Mouse (Mus musculus) kidney, postnatal 14 days (tissue): ENCODE results near the gene Dffa.
"Not testable (repeated sequence)": the region's sequence is repeated elsewhere in the genome, so short reads cannot be mapped to it uniquely, and the experiment has no call there.

Experiments used
- DNase-seq: peaks from one replicate; pipeline ENCODE4 v3.0.0; 2022; ENCODE audit warnings: mixed read lengths

The Dffa gene

DNA sequence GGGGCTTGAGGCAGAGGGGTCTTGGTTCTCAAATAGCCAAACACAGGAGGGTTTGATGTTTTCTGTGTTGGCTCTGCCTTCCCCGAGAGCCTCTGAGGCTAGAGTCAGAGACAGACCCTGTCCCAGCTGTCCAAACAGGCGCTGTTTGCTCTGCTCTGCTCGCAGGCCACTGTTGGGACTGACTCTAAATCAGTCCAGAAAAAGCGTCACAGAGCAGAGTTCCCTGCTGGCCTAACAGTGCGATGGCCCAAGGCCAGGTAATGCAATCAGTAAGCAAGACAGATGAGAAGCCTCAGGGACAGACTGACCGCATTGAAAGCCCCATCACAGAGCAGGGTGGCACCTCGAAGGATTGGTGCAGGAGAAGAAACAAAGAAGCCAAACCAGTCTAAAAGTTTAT lies 45.7 kb downstream of the Dffa start:
- DNase-seq = peak; percentile 47

- DNase-seq = no peak
These were observed 46.3 kb downstream of the Dffa start for GRCm38 (mm10) chr4:149150256-149150655.

- no peak for DNase-seq
These were observed 46.8 kb downstream of the Dffa start for GRCm38 (mm10) chr4:149150721-149151120.

DNA sequence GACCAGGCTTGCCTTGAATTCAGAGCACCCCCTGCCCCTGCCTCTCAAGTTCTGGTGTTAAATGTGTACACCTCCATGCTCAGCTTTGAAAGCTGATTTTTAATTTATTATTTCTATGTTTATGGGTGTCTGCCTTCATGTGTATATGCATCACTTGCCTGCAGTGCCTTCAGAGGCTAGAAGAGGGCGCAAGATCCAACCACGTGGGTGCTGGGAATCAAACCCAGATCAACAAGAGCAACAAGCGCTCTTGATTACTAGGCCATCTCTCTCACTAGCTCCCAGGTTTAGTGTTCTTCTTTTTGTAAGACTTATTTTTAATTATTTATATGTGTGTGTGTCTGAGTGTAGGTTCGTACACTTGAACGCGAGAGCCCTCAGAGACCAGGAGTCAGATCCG lies 50.9 kb downstream of the Dffa start:
- no peak for DNase-seq

DNA sequence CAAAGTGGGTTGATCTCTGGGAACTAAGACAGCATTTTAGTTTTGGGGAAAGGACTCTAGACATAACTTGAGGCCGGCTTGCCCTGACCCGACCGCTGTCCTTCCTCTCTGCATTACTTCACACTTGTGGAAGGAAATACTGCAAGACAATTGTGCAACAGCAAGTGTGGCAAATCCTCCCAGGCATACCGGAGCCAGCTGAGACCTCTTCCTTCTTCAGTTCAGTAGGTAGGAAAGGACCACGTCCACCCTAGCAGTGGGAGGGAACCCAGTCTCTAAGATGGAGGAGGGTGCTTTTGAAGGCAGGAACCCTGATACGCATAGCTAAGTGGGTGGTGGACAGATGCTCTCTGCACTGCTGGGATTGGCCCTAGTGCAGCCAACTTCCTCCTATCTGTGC lies 51.8 kb downstream of the Dffa start:
- DNase-seq = no peak

- no peak for DNase-seq
These were observed 53.5 kb downstream of the Dffa start for GRCm38 (mm10) chr4:149157415-149157973.

DNA sequence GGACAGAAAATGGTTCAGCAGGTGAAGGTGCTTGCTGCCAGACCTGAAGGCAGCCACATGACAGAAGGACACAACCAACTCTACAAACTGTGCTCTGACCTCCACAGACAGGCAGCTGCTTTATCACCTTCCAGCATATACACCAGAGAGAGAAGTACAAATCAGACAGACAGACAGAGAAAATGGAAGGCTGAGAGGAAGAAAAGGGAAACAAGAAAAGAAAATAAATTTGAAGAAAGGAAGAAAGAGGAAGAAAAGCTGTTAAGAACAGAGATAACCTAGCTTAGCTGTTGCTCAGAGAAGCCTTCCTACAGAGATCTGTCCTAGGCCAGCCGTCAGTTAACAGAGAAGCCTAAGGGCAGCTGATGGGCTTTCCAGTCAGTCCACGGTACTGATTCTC lies 55.3 kb downstream of the Dffa start:
- no peak for DNase-seq

- DNase-seq = no peak
These were observed 55.9 kb downstream of the Dffa start for GRCm38 (mm10) chr4:149159891-149160290.

- no peak for DNase-seq
These were observed 57.2 kb downstream of the Dffa start for GRCm38 (mm10) chr4:149161166-149161565.

DNA sequence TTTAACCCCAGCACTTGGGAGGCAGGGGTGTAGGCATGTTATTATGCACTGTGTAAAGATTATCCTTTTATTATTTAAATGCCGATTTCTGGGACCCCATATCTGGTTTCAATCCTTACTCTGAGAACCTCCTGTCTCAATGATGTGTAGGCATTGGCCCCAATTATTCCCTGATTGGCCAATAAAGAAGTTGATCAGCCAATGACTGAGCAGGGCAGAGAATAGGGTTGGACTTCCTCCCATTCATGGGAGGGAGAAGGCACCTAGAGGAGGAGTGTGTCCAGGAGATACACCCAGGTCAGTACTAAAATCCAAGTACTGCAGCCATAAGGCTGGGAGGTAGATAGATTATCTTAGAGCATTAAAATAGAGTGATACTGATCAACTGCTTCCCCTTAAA lies 59.2 kb downstream of the Dffa start:
- no peak for DNase-seq

DNA sequence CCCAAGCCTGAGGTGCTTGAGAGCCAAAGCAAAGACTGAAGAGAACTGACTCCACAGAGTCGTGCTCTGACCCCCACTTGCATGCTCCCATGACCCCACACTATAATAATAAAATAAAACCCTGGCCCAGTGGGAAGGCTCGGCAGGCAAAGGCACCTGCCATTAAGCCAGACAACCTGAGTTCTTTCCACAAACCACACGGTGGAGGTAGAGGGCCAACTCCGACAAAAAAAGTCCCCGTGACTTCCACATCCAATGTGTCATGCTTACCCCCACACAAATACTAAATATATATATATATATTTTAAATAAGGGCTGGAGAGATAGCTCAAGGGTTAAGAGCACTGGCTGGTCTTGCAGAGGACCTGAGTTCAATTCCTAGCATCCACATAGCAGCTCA lies 60.2 kb downstream of the Dffa start:
- no peak for DNase-seq

DNA sequence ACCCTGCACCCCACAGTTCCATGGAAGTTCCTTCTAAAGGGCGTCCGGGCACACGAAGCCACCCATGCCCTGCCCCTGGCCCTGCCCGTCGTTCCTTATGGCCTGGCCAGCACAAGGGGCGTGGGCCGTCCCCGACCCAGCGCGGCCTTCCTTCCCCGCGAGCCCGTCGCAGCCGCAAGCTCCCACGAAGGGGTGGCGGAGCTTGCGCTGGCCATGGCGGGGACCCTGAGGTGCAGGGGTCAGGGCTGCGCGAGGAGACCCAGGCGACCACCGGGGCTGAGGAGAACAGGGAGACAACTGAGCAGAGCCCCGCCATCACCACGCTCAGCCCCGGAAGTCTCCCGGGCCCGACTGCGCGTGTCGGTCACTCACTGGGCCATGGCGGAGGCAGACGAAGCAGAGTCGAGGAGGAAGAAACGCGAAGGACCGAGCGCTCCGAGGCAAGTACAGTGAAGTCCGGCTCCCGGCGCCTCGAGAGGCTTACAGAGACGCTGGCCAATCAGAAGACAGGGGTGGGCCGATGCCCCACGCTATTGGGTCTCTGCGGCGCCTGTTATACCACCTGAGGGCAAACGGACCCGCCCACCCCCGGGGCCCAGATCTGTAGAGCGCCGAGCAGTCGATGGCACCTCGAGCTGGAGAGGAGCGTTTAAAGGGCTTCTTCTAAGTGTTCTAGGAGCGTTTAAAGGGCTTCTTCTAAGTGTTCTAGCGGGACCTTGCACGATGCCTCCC lies 62.4 kb downstream of the Dffa start, which contains the start of gene Pgd:
Gene Pgd (minus strand): TSS at position 557 of the 732 bp plus-strand sequence.
- DNase-seq = peak; percentile 98

- DNase-seq = peak; percentile 50
These were observed 63.1 kb downstream of the Dffa start for GRCm38 (mm10) chr4:149166957-149167611.

- DNase-seq = no peak
These were observed 64.1 kb downstream of the Dffa start for GRCm38 (mm10) chr4:149168016-149168415.

- DNase-seq = not testable (repeated sequence)
These were observed 66.0 kb downstream of the Dffa start for GRCm38 (mm10) chr4:149169926-149170325.
